Mouse (Mus musculus) liver, embryonic 12.5 days (tissue): ENCODE measurements around the gene Gli2. TPM values are rescaled to one million over a fixed set of nuclear protein-coding genes. Genes with fewer than 3 reads are reported as not detected.

Experiments used
- ATAC-seq: fragments of 200-750 bp; cut with Nextera tagmentation; 2 replicates; pipeline ENCODE4 v1.8.0; 2017; ENCODE audit warnings: moderate number of reproducible peaks, mild to moderate bottlenecking, moderate library complexity
- H3K27ac ChIP-seq: fragments of 300-500 bp; sonication (generic); 2 replicates; pipeline ENCODE4 v1.5.1; 2016; ENCODE audit warnings: mild to moderate bottlenecking
- H3K27me3 ChIP-seq: fragments of 300-500 bp; sonication (generic); replicated peaks from 2 replicates; pipeline ENCODE4 v1.6.1; 2016; ENCODE audit warnings: mild to moderate bottlenecking, moderate library complexity
- H3K36me3 ChIP-seq: fragments of 300-500 bp; sonication (generic); 2 replicates; pipeline ENCODE4 v1.6.1; 2016; ENCODE audit warnings: mild to moderate bottlenecking, moderate library complexity
- H3K4me1 ChIP-seq: fragments of 300-500 bp; sonication (generic); 2 replicates; pipeline ENCODE4 v1.6.1; 2016
- H3K4me2 ChIP-seq: fragments of 300-500 bp; sonication (generic); 2 replicates; pipeline ENCODE4 v1.6.1; 2016; ENCODE audit warnings: mild to moderate bottlenecking, moderate library complexity
- H3K4me3 ChIP-seq: fragments of 300-500 bp; sonication (generic); 2 replicates; pipeline ENCODE4 v1.5.1; 2016; ENCODE audit warnings: mild to moderate bottlenecking, moderate library complexity
- H3K9ac ChIP-seq: fragments of 300-500 bp; sonication (generic); 2 replicates; pipeline ENCODE4 v1.6.1; 2016; ENCODE audit warnings: mild to moderate bottlenecking, moderate library complexity
- H3K9me3 ChIP-seq: fragments of 300-500 bp; sonication (generic); replicated peaks from 2 replicates; pipeline ENCODE4 v1.6.1; 2016; ENCODE audit warnings: mild to moderate bottlenecking, moderate library complexity
- WGBS: fragments of 180-500 bp; shearing (Covaris S2); methylation state at CpG from one replicate; pipeline ENCODE4 v1.1.7; 2016; ENCODE audit not compliant: insufficient replicate concordance; 5-methylcytosine and 5-hydroxymethylcytosine counted together
- polyA plus RNA-seq: library from polyadenylated mRNA; unstranded; fragments of >200 nt; fragmentation: Nextera tagmentation; extraction: Ambion mirVana; gene quantifications from 2 replicates; pipeline ENCODE4 v1.2.1, GENCODE M21; 2016

Gene Gli2
- 0.87 and 1.1 TPM in 2 replicates for polyA plus RNA-seq

- no peaks in the 10 kb centered on the region for H3K36me3 ChIP-seq
- peak; percentile 60 for ATAC-seq
- peaks cover 74% of the 10 kb centered on the region for H3K27me3 ChIP-seq
- H3K4me1 ChIP-seq = no peaks in the 10 kb centered on the region
- WGBS = under 1% methylated on average over 41 of the region's 42 CpGs
- peak within 1 kb of the TSS; percentile 19; the same call in 1 of the 2 replicates for H3K9ac ChIP-seq
- H3K9me3 ChIP-seq = no peaks in the 10 kb centered on the region
- H3K4me3 ChIP-seq = peak within 1 kb of the TSS; percentile 49
- peak within 1 kb of the TSS; percentile 20; the same call in 1 of the 2 replicates for H3K27ac ChIP-seq
- peak within 1 kb of the TSS; percentile 70 for H3K4me2 ChIP-seq
These were observed at the start of gene Gli2 for GRCm38 (mm10) chr1:119053402-119053841. Gene Gli2, minus strand, starts transcription at chr1:119053619.

GRCm38 (mm10) chr1:119097921-119098521, 44.6 kb upstream of the Gli2 start:
- Histone ChIP-seq H3K4me1 (no peaks in the 10 kb centered on the region), H3K9ac (no peak overlapping the region), H3K36me3 (no peaks in the 10 kb centered on the region), H3K9me3 (no peaks in the 10 kb centered on the region), H3K4me2 (no peak overlapping the region), H3K4me3 (no peak overlapping the region), H3K27ac (no peak overlapping the region), H3K27me3 (peaks cover 7% of the 10 kb centered on the region; the same call in 1 of the 2 replicates)
- ATAC-seq = no peak
- 44% methylated on average over 13 of the region's 13 CpGs for WGBS

DNA sequence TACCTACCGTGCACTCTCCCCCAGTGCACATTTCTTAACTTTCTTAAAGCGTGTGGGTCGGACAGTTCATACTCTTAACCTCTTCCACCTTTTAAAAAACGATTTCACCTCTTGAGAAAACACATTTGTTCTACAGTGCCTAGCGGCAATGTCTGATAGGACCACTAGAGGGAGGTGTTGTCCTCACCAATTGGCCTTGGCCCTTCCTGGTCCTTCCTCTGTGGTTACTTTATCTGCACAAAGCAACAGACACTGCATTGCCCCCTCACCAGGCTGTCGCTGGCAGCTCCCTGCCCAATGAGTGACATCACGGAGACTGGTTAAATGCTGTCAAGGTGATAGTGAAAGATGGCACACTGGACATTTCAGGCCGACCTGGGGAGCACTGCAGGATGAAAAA, 40.3 kb upstream of the Gli2 start:
- 0 out of 2 replicates have a peak, but pooled peaks have one; percentile 46 for ATAC-seq
- 10% methylated on average over 8 of the region's 8 CpGs for WGBS
- no peak overlapping the region for H3K4me2 ChIP-seq

GRCm38 (mm10) chr1:119089887-119090620, 36.6 kb upstream of the Gli2 start:
- WGBS = 69% methylated on average over 18 of the region's 18 CpGs
- no peaks in the 10 kb centered on the region; the same call in 1 of the 2 replicates for H3K27me3 ChIP-seq
- no peaks in the 10 kb centered on the region for H3K36me3 ChIP-seq
- no peaks in the 10 kb centered on the region for H3K9me3 ChIP-seq
- H3K4me1 ChIP-seq = peaks cover 8% of the 10 kb centered on the region
- no peak overlapping the region for H3K4me3 ChIP-seq
- no peak overlapping the region for H3K4me2 ChIP-seq
- ATAC-seq = no peak
- H3K27ac ChIP-seq = no peak overlapping the region
- no peak overlapping the region for H3K9ac ChIP-seq

More for the DNA sequence above, 40.3 kb upstream of the Gli2 start:
- no peak overlapping the region for H3K4me3 ChIP-seq
- no peak overlapping the region for H3K9ac ChIP-seq
- H3K4me1 ChIP-seq = no peaks in the 10 kb centered on the region
- no peak overlapping the region for H3K27ac ChIP-seq
- no peaks in the 10 kb centered on the region for H3K36me3 ChIP-seq
- peaks cover 7% of the 10 kb centered on the region; the same call in 1 of the 2 replicates for H3K27me3 ChIP-seq
- H3K9me3 ChIP-seq = no peaks in the 10 kb centered on the region

GRCm38 (mm10) chr1:119087539-119087938, 34.1 kb upstream of the Gli2 start:
- Histone ChIP-seq H3K27me3 (no peaks in the 10 kb centered on the region; the same call in 1 of the 2 replicates), H3K36me3 (no peaks in the 10 kb centered on the region), H3K4me3 (no peak overlapping the region), H3K27ac (no peak overlapping the region), H3K9ac (no peak overlapping the region), H3K4me2 (no peak overlapping the region), H3K4me1 (peaks cover 8% of the 10 kb centered on the region), H3K9me3 (no peaks in the 10 kb centered on the region)
- WGBS = 17% methylated on average over 3 of the region's 3 CpGs
- no peak for ATAC-seq

GRCm38 (mm10) chr1:119085771-119086170, 32.4 kb upstream of the Gli2 start:
- H3K27ac ChIP-seq = no peak overlapping the region
- no peak overlapping the region for H3K9ac ChIP-seq
- WGBS = 35% methylated on average over 10 of the region's 10 CpGs

DNA sequence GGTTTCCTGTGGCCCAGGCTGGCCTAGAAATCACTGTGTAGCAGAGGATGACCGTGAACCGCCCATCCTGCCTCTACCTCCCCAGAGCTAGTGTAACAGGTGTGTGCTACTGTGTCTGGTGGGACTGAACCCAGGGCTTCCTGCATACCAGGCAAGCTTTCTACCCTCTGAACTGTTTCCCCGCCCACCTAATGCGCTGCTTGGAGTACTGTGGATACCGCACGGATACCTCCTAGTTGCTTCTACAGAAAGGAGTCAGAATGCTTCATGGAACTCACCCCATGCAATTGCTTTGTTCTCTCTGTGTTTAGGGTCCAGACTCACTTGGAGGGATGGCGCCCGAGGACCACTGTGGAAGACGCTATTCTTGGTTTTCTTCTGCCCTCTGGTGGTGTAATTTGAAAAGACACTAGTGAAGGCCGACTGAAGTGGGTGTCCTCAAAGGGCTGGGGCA, 30.1 kb upstream of the Gli2 start:
- H3K27ac ChIP-seq = no peak overlapping the region
- WGBS = 13% methylated on average over 10 of the region's 10 CpGs
- peaks cover 9% of the 10 kb centered on the region for H3K27me3 ChIP-seq

More at GRCm38 (mm10) chr1:119085771-119086170, 32.4 kb upstream of the Gli2 start:
- H3K4me1 ChIP-seq = peaks cover 8% of the 10 kb centered on the region
- H3K27me3 ChIP-seq = no peaks in the 10 kb centered on the region; the same call in 1 of the 2 replicates
- H3K9me3 ChIP-seq = no peaks in the 10 kb centered on the region
- no peak for ATAC-seq
- no peak overlapping the region for H3K4me3 ChIP-seq
- no peaks in the 10 kb centered on the region for H3K36me3 ChIP-seq
- no peak overlapping the region for H3K4me2 ChIP-seq

GRCm38 (mm10) chr1:119082231-119082991, 29.0 kb upstream of the Gli2 start:
- Histone ChIP-seq H3K4me2 (no peak overlapping the region), H3K4me3 (no peak overlapping the region), H3K4me1 (peaks cover 8% of the 10 kb centered on the region), H3K9me3 (no peaks in the 10 kb centered on the region), H3K27ac (no peak overlapping the region), H3K9ac (no peak overlapping the region), H3K36me3 (no peaks in the 10 kb centered on the region), H3K27me3 (peaks cover 19% of the 10 kb centered on the region)
- no peak for ATAC-seq
- 34% methylated on average over 12 of the region's 12 CpGs for WGBS

More for the DNA sequence above, 30.1 kb upstream of the Gli2 start:
- ATAC-seq = no peak; the same call in 1 of the 2 replicates
- Histone ChIP-seq H3K4me2 (peak overlapping the region; percentile 28; the same call in 1 of the 2 replicates), H3K4me3 (no peak overlapping the region), H3K36me3 (no peaks in the 10 kb centered on the region), H3K9me3 (no peaks in the 10 kb centered on the region), H3K4me1 (peaks cover 8% of the 10 kb centered on the region), H3K9ac (no peak overlapping the region)

GRCm38 (mm10) chr1:119077933-119078332, 24.5 kb upstream of the Gli2 start:
- Histone ChIP-seq H3K4me3 (no peak overlapping the region), H3K9ac (no peak overlapping the region), H3K9me3 (no peaks in the 10 kb centered on the region), H3K4me1 (no peaks in the 10 kb centered on the region), H3K27ac (no peak overlapping the region), H3K36me3 (no peaks in the 10 kb centered on the region), H3K4me2 (no peak overlapping the region), H3K27me3 (peaks cover 41% of the 10 kb centered on the region)
- no peak for ATAC-seq
- 75% methylated on average over 7 of the region's 7 CpGs for WGBS

GRCm38 (mm10) chr1:119076333-119076732, 22.9 kb upstream of the Gli2 start:
- WGBS = 59% methylated on average over 4 of the region's 4 CpGs
- no peak overlapping the region for H3K9ac ChIP-seq
- ATAC-seq = no peak
- H3K27me3 ChIP-seq = peaks cover 41% of the 10 kb centered on the region
- H3K36me3 ChIP-seq = no peaks in the 10 kb centered on the region
- no peaks in the 10 kb centered on the region for H3K9me3 ChIP-seq
- H3K4me1 ChIP-seq = no peaks in the 10 kb centered on the region
- H3K4me2 ChIP-seq = no peak overlapping the region
- no peak overlapping the region for H3K27ac ChIP-seq
- no peak overlapping the region for H3K4me3 ChIP-seq

DNA sequence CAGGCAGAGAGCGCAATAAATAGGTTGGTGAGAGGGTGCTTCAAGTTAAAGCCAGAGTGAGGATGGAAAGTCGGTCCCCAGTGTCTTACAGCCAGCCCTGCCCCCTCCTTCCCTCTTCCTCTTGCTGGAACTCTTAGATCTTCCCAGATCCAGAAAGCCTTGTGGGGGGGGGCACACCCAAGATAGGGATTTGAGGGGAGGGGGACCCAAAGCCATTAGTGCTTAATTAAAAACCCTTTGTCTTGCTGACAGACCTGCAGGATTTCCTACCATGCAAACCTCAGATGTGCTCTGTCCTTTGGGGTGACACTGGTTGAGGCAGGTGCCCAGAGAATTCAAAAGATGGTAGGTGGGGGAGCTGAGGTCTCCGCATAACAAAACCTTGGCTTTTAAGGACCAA, 22.5 kb upstream of the Gli2 start:
- 39% methylated on average over 3 of the region's 3 CpGs for WGBS
- no peak for ATAC-seq
- H3K4me2 ChIP-seq = no peak overlapping the region
- no peaks in the 10 kb centered on the region for H3K36me3 ChIP-seq
- H3K9me3 ChIP-seq = no peaks in the 10 kb centered on the region
- H3K9ac ChIP-seq = no peak overlapping the region
- peaks cover 44% of the 10 kb centered on the region for H3K27me3 ChIP-seq
- no peaks in the 10 kb centered on the region for H3K4me1 ChIP-seq
- no peak overlapping the region for H3K27ac ChIP-seq
- no peak overlapping the region for H3K4me3 ChIP-seq
